In the genomic region with DNA sequence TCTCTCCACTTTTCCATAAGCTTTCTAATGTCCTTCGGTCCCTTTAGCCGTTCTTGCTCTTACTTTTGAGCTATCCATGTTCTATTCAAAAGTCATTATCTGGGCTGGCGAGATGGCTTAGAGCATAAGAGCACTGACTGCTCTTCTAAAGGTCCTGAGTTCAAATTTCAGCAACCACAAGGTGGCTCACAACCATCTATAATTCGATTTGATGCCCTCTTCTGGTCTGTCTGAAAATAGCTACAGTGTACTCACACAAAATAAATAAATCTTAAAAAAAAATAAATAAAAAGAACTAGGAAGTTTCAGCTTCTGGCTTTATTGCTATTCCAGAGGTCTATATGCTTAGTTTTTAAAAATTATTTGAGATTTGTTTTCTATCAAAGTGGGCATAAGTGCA, we compare ENCODE assay signal across 30 mouse cellular contexts. TPM values are rescaled to one million over a fixed set of nuclear protein-coding genes. Genes with fewer than 3 reads are reported as not detected.
DNase-seq lines count a peak whose midpoint lies in the region; ATAC-seq and TF ChIP-seq lines count a peak whose summit lies in the region.
"Had no signal": no experiment of that assay in that cellular context is flagged by ENCODE, and none has a peak within 500 bp of the region (broad histone marks: within the 10 kb centered on the region; RNA-seq: fewer than 3 reads in every experiment).

No protein-coding gene starts in this region.

- H3K4me3 ChIP-seq in forebrain, postnatal 0 days (ENCODE audit: low read depth, low read length): no peak overlapping the region
- H3K4me3 ChIP-seq in forebrain, embryonic 15.5 days: no peak overlapping the region
- H3K4me3 ChIP-seq in kidney, postnatal 0 days (replicated peaks; ENCODE audit: low read depth, low read length): no peak overlapping the region
- H3K4me3 ChIP-seq in lung, postnatal 0 days (ENCODE audit: low read depth, low read length): no peak overlapping the region
- H3K4me3 ChIP-seq in stomach, postnatal 0 days (ENCODE audit: low read depth, low read length): no peak overlapping the region
- H3K4me3 ChIP-seq: embryonic facial prominence, embryonic 10.5 days; embryonic facial prominence, embryonic 15.5 days; forebrain, embryonic 12.5 days; heart, embryonic 13.5 days; hindbrain, embryonic 10.5 days; limb, embryonic 10.5 days; limb, embryonic 15.5 days; midbrain, embryonic 13.5 days; neural tube, embryonic 13.5 days had no signal

- TF ChIP-seq CTCF in forebrain, postnatal 0 days (IDR thresholded peaks at IDR 0.05; ENCODE audit: low read depth): 0 out of 2 replicates have a peak, but pooled peaks have one; percentile 9
- peak; percentile 45; the same call in 1 of the 2 replicates for TF ChIP-seq CTCF in kidney, postnatal 0 days (IDR thresholded peaks at IDR 0.05; ENCODE audit: low read depth)
- TF ChIP-seq CTCF in lung, postnatal 0 days (IDR thresholded peaks at IDR 0.05): peak; percentile 29; the same call in 1 of the 2 replicates
- TF ChIP-seq CTCF in stomach, postnatal 0 days (IDR thresholded peaks at IDR 0.05; ENCODE audit: low read depth): peak; percentile 49

- no peaks in the 10 kb centered on the region for H3K36me3 ChIP-seq in forebrain, postnatal 0 days (ENCODE audit: insufficient read depth)
- H3K36me3 ChIP-seq in forebrain, embryonic 15.5 days: no peaks in the 10 kb centered on the region
- no peaks in the 10 kb centered on the region; the same call in 1 of the 2 replicates for H3K36me3 ChIP-seq in kidney, postnatal 0 days (ENCODE audit: insufficient read depth, low read length)
- H3K36me3 ChIP-seq in lung, postnatal 0 days (ENCODE audit: insufficient read depth, low read length): peaks cover 18% of the 10 kb centered on the region; the same call in 1 of the 2 replicates
- H3K36me3 ChIP-seq in stomach, postnatal 0 days (ENCODE audit: control insufficient read depth, insufficient read depth, low read length): peaks cover 10% of the 10 kb centered on the region; the same call in 1 of the 2 replicates
- H3K36me3 ChIP-seq: embryonic facial prominence, embryonic 10.5 days; forebrain, embryonic 12.5 days; hindbrain, embryonic 10.5 days; limb, embryonic 10.5 days; midbrain, embryonic 13.5 days; neural tube, embryonic 13.5 days had no signal

- 83% methylated on average over 4 of the region's 4 CpGs for WGBS in forebrain, postnatal 0 days
- WGBS in forebrain, embryonic 15.5 days: 86% methylated on average over 4 of the region's 4 CpGs
- WGBS in kidney, postnatal 0 days: 87% methylated on average over 4 of the region's 4 CpGs
- WGBS in lung, postnatal 0 days: 81% methylated on average over 4 of the region's 4 CpGs
- WGBS in stomach, postnatal 0 days: 84% methylated on average over 4 of the region's 4 CpGs

- H3K27me3 ChIP-seq in forebrain, postnatal 0 days (ENCODE audit: insufficient read depth, low read length): no peaks in the 10 kb centered on the region
- H3K27me3 ChIP-seq in forebrain, embryonic 15.5 days: no peaks in the 10 kb centered on the region
- no peaks in the 10 kb centered on the region for H3K27me3 ChIP-seq in kidney, postnatal 0 days (ENCODE audit: insufficient read depth, low read length)
- H3K27me3 ChIP-seq in lung, postnatal 0 days (replicated peaks; ENCODE audit: insufficient read depth, low read length): no peaks in the 10 kb centered on the region
- H3K27me3 ChIP-seq in stomach, postnatal 0 days (ENCODE audit: control insufficient read depth, insufficient read depth, low read length): no peaks in the 10 kb centered on the region
- H3K27me3 ChIP-seq: embryonic facial prominence, embryonic 15.5 days; forebrain, embryonic 12.5 days; heart, embryonic 13.5 days; limb, embryonic 15.5 days; midbrain, embryonic 13.5 days; neural tube, embryonic 13.5 days; Patski had no signal

- ATAC-seq in forebrain, postnatal 0 days: no peak
- no peak for ATAC-seq in forebrain, embryonic 15.5 days (replicated peaks)
- ATAC-seq in kidney, postnatal 0 days (replicated peaks; ENCODE audit: low FRiP score, low read depth): no peak
- ATAC-seq in lung, postnatal 0 days: no peak
- no peak for ATAC-seq in stomach, postnatal 0 days (ENCODE audit: low FRiP score, low TSS enrichment)
- ATAC-seq: hindbrain, embryonic 16.5 days; intestine, embryonic 16.5 days; midbrain, embryonic 13.5 days; Patski had no signal

- H3K9ac ChIP-seq in forebrain, postnatal 0 days: no peak overlapping the region
- H3K9ac ChIP-seq in forebrain, embryonic 15.5 days (replicated peaks): no peak overlapping the region
- H3K9ac ChIP-seq in kidney, postnatal 0 days (ENCODE audit: low read depth, low read length): no peak overlapping the region
- no peak overlapping the region for H3K9ac ChIP-seq in lung, postnatal 0 days (replicated peaks; ENCODE audit: low read depth)
- H3K9ac ChIP-seq in stomach, postnatal 0 days (ENCODE audit: low read length): no peak overlapping the region
- H3K9ac ChIP-seq: embryonic facial prominence, embryonic 15.5 days; forebrain, embryonic 12.5 days; heart, embryonic 13.5 days; limb, embryonic 15.5 days; midbrain, embryonic 13.5 days; neural tube, embryonic 13.5 days had no signal

- no peak for DNase-seq in forebrain, postnatal 0 days
- DNase-seq in kidney, postnatal 0 days (ENCODE audit: low spot score): no peak
- no peak for DNase-seq in kidney, postnatal 10 days
- no peak for DNase-seq in lung, postnatal 0 days (ENCODE audit: low spot score)
- DNase-seq in lung, postnatal 25 days (ENCODE audit: low spot score): no peak
- no peak for DNase-seq in stomach, postnatal 0 days (ENCODE audit: low spot score)
- DNase-seq in spleen, adult 12 weeks (ENCODE audit: low spot score): no peak
- DNase-seq: adrenal gland, adult 2 months; adrenal gland, postnatal 36 days; cerebellum, adult 2 months; cerebellum, postnatal 25 days; heart, postnatal 10 days; kidney, adult 9 months; kidney, postnatal 25 days; right cerebral cortex, postnatal 4 days; thymus, postnatal 14 days had no signal

- no peak overlapping the region for H3K27ac ChIP-seq in forebrain, postnatal 0 days (ENCODE audit: low read depth, low read length)
- H3K27ac ChIP-seq in forebrain, embryonic 15.5 days (replicated peaks): no peak overlapping the region
- H3K27ac ChIP-seq in kidney, postnatal 0 days: no peak overlapping the region
- no peak overlapping the region for H3K27ac ChIP-seq in lung, postnatal 0 days (ENCODE audit: low read length)
- no peak overlapping the region; the same call in 1 of the 2 replicates for H3K27ac ChIP-seq in stomach, postnatal 0 days (replicated peaks)
- H3K27ac ChIP-seq: embryonic facial prominence, embryonic 10.5 days; forebrain, embryonic 12.5 days; heart, embryonic 13.5 days; hindbrain, embryonic 10.5 days; limb, embryonic 10.5 days; macrophage; midbrain, embryonic 13.5 days; neural tube, embryonic 13.5 days had no signal

- no peak for TF ChIP-seq EP300 in lung, postnatal 0 days (IDR thresholded peaks at IDR 0.05)
- no peak for TF ChIP-seq EP300 in stomach, postnatal 0 days (optimal IDR thresholded peaks at IDR 0.05)

- no peaks in the 10 kb centered on the region for H3K9me3 ChIP-seq in forebrain, postnatal 0 days (ENCODE audit: low read length)
- no peaks in the 10 kb centered on the region for H3K9me3 ChIP-seq in forebrain, embryonic 15.5 days
- H3K9me3 ChIP-seq in kidney, postnatal 0 days (replicated peaks; ENCODE audit: low read length): no peaks in the 10 kb centered on the region
- H3K9me3 ChIP-seq in lung, postnatal 0 days (ENCODE audit: low read length): no peaks in the 10 kb centered on the region
- H3K9me3 ChIP-seq in stomach, postnatal 0 days (ENCODE audit: control insufficient read depth, low read length): no peaks in the 10 kb centered on the region
- H3K9me3 ChIP-seq: embryonic facial prominence, embryonic 10.5 days; embryonic facial prominence, embryonic 15.5 days; forebrain, embryonic 12.5 days; heart, embryonic 13.5 days; hindbrain, embryonic 10.5 days; limb, embryonic 10.5 days; limb, embryonic 15.5 days; midbrain, embryonic 13.5 days; neural tube, embryonic 13.5 days had no signal

- no peaks in the 10 kb centered on the region for H3K4me1 ChIP-seq in forebrain, postnatal 0 days (ENCODE audit: insufficient read depth)
- H3K4me1 ChIP-seq in forebrain, embryonic 15.5 days: 0 out of 2 replicates have a peak, but pooled peaks cover 11% of the 10 kb centered on the region
- H3K4me1 ChIP-seq in kidney, postnatal 0 days (replicated peaks; ENCODE audit: insufficient read depth, low read length): peaks cover 3% of the 10 kb centered on the region; the same call in 1 of the 2 replicates
- H3K4me1 ChIP-seq in lung, postnatal 0 days (ENCODE audit: insufficient read depth, low read depth, low read length): no peaks in the 10 kb centered on the region
- no peaks in the 10 kb centered on the region for H3K4me1 ChIP-seq in stomach, postnatal 0 days (replicated peaks; ENCODE audit: control insufficient read depth, insufficient read depth)
- H3K4me1 ChIP-seq: forebrain, embryonic 12.5 days; heart, embryonic 13.5 days; limb, embryonic 15.5 days had no signal

- no peak overlapping the region for H3K4me2 ChIP-seq in forebrain, postnatal 0 days (ENCODE audit: low read depth)
- H3K4me2 ChIP-seq in forebrain, embryonic 15.5 days (replicated peaks): no peak overlapping the region
- H3K4me2 ChIP-seq in kidney, postnatal 0 days (ENCODE audit: low read length): no peak overlapping the region
- H3K4me2 ChIP-seq in lung, postnatal 0 days (replicated peaks; ENCODE audit: low read depth, low read length): no peak overlapping the region
- no peak overlapping the region for H3K4me2 ChIP-seq in stomach, postnatal 0 days (replicated peaks; ENCODE audit: low read depth)
- H3K4me2 ChIP-seq: embryonic facial prominence, embryonic 15.5 days; forebrain, embryonic 12.5 days; heart, embryonic 13.5 days; limb, embryonic 15.5 days; midbrain, embryonic 13.5 days; neural tube, embryonic 13.5 days had no signal

RNA-seq across cellular contexts. Expression of a gene that starts 23.7 kb away (rescaled TPM):
- total RNA-seq in forebrain, postnatal 0 days (2014; rRNA removed): 105 and 121 TPM in 2 replicates
- polyA plus RNA-seq in forebrain, postnatal 0 days (2015; fragmentation: Nextera tagmentation; extraction: Ambion mirVana): 213 and 237 TPM in 2 replicates
- 244 and 247 TPM in 2 replicates for polyA plus RNA-seq in forebrain, embryonic 15.5 days (2015; fragmentation: Nextera tagmentation; extraction: Ambion mirVana)
- polyA plus RNA-seq in kidney, postnatal 0 days (2015; fragmentation: Nextera tagmentation; extraction: Ambion mirVana): 144 and 151 TPM in 2 replicates
- polyA plus RNA-seq in lung, postnatal 0 days (2015; fragmentation: Nextera tagmentation; extraction: Ambion mirVana): 89.8 and 95.0 TPM in 2 replicates
- 104 and 109 TPM in 2 replicates for polyA plus RNA-seq in stomach, postnatal 0 days (2015; fragmentation: Nextera tagmentation; extraction: Ambion mirVana)

RNA-seq across cellular contexts. Expression of a gene that starts 45.4 kb away (rescaled TPM):
- total RNA-seq in forebrain, postnatal 0 days (2014; rRNA removed): 1.4 and 1.5 TPM in 2 replicates
- 0.58 TPM in 2 replicates for polyA plus RNA-seq in forebrain, postnatal 0 days (2015; fragmentation: Nextera tagmentation; extraction: Ambion mirVana)
- 0.84 and 1.4 TPM in 2 replicates for polyA plus RNA-seq in forebrain, embryonic 15.5 days (2015; fragmentation: Nextera tagmentation; extraction: Ambion mirVana)
- 2.3 and 2.8 TPM in 2 replicates for polyA plus RNA-seq in kidney, postnatal 0 days (2015; fragmentation: Nextera tagmentation; extraction: Ambion mirVana)
- 3.4 and 3.5 TPM in 2 replicates for polyA plus RNA-seq in lung, postnatal 0 days (2015; fragmentation: Nextera tagmentation; extraction: Ambion mirVana)
- 5.6 and 6.8 TPM in 2 replicates for polyA plus RNA-seq in stomach, postnatal 0 days (2015; fragmentation: Nextera tagmentation; extraction: Ambion mirVana)
